ENCODE assay signal across 11 mouse cellular contexts in the genomic region with DNA sequence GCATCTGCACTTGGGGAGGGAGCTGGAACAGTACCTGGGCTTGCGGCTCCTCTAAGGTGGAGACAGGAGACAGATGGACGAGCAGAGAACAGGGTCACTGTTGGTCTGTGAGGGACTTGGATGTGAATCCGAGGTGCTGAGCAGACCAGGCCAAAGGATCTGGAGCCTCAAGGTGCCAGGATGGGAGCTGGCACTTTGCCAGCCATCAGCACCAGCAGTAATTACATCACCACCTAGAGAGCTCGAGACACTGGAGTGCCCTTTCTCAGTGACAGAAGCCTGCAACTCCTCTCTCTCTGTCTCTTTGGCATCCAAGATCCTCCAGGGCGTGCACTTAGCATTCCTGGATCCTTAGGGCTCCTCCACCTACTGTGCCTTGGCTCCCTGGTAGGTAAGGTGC.
A peak's percentile ranks its signal among the peaks of the same experiment; 100 is the strongest.
DNase-seq lines count a peak whose midpoint lies in the region; ATAC-seq lines count a peak whose summit lies in the region.
"Had no signal": no experiment of that assay in that cellular context is flagged by ENCODE, and none has a peak within 500 bp of the region (broad histone marks: within the 10 kb centered on the region; RNA-seq: fewer than 3 reads in every experiment).

No protein-coding gene starts in this region.

- no peak overlapping the region for H3K4me3 ChIP-seq in heart, embryonic 15.5 days
- no peak overlapping the region for H3K4me3 ChIP-seq in midbrain, embryonic 12.5 days

- H3K36me3 ChIP-seq in heart, embryonic 15.5 days = no peaks in the 10 kb centered on the region
- H3K36me3 ChIP-seq in midbrain, embryonic 12.5 days = no peaks in the 10 kb centered on the region

- no peaks in the 10 kb centered on the region for H3K9me3 ChIP-seq in heart, embryonic 15.5 days (replicated peaks)
- no peaks in the 10 kb centered on the region for H3K9me3 ChIP-seq in midbrain, embryonic 12.5 days

- H3K4me1 ChIP-seq in heart, embryonic 15.5 days (replicated peaks) = peaks cover 41% of the 10 kb centered on the region
- peaks cover 47% of the 10 kb centered on the region for H3K4me1 ChIP-seq in midbrain, embryonic 12.5 days

- no peak overlapping the region for H3K9ac ChIP-seq in heart, embryonic 15.5 days
- H3K9ac ChIP-seq in midbrain, embryonic 12.5 days (replicated peaks) = peak overlapping the region; percentile 32; the same call in 1 of the 2 replicates

- 52% methylated on average over 5 of the region's 5 CpGs for WGBS in heart, embryonic 15.5 days
- 76% methylated on average over 5 of the region's 5 CpGs for WGBS in midbrain, embryonic 12.5 days

- DNase-seq in heart, adult 9 months (ENCODE audit: low spot score in 2 of 2) = no peak
- peak; percentile 40 for DNase-seq in MN1 (ENCODE audit: low spot score)
- DNase-seq in cerebellum, postnatal 25 days = peak; percentile 77 to 81
- DNase-seq in kidney, postnatal 14 days = no peak
- no peak for DNase-seq in thymus, postnatal 36 days
- DNase-seq in ovary, postnatal 14 days (ENCODE audit: low spot score) = no peak
- DNase-seq: heart, adult 18-20 months; layer of hippocampus, postnatal 36 days; lung, adult 2 months had no signal

- ATAC-seq in heart, embryonic 15.5 days (replicated peaks; ENCODE audit: insufficient number of reproducible peaks, insufficient read depth, low FRiP score, low read depth) = no peak
- ATAC-seq in midbrain, embryonic 12.5 days (ENCODE audit: low FRiP score, low read depth) = no peak

- no peak overlapping the region for H3K4me2 ChIP-seq in heart, embryonic 15.5 days
- H3K4me2 ChIP-seq in midbrain, embryonic 12.5 days (replicated peaks) = no peak overlapping the region

- peak overlapping the region; percentile 40; the same call in 1 of the 2 replicates for H3K27ac ChIP-seq in heart, embryonic 15.5 days
- no peak overlapping the region for H3K27ac ChIP-seq in midbrain, embryonic 12.5 days (replicated peaks)

- H3K27me3 ChIP-seq in heart, embryonic 15.5 days = no peaks in the 10 kb centered on the region
- H3K27me3 ChIP-seq in midbrain, embryonic 12.5 days = no peaks in the 10 kb centered on the region

Comparison
In these comparisons a context has a peak if more than half of its experiments do, and no peak if none do; other contexts are left out.
1. DNase-seq: peak in MN1 (single experiment) and cerebellum, postnatal 25 days (2 of 2); none in heart, adult 9 months (0 of 2), kidney, postnatal 14 days (single experiment), thymus, postnatal 36 days (0 of 2) and ovary, postnatal 14 days (single experiment).